Mouse (Mus musculus): ENCODE data around the gene Crygs. TPM values are rescaled to one million over a fixed set of nuclear protein-coding genes. Genes with fewer than 3 reads are reported as not detected.

Gene Crygs
- polyA plus RNA-seq (2012; ENCODE audit: insufficient read depth, insufficient read length, missing spikeins) = not detected in 2 replicates

DNA sequence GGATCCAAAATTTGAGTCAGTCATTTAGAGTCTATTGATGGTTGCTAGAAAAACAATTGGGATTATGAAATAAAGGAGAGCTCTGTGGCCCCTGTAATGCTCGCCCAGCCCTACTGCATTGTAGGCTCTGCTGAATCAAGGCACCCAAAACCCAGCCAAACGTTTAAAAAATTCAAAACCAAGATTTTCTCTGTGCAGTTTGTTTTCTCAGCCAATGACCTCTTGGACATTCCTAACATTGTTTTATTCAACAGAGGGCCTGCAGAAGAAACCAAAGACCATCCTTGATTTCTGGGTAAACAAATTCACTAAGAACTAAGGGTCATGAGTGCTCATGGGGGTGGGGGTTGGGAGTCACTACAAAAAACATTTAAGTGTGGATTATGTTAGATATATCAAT, at the start of gene Crygs:
TSS of gene Crygs (minus strand) at position 101 of the 400 bp plus-strand sequence.
- no peak within 1 kb of the TSS for H3K27ac ChIP-seq (replicated peaks; ENCODE audit: low read depth, low read length)
- no peaks in the 10 kb centered on the region for H3K4me1 ChIP-seq (ENCODE audit: control insufficient read depth, insufficient read depth, insufficient read length, low read length)
- no peak within 1 kb of the TSS for H3K4me3 ChIP-seq (ENCODE audit: insufficient read depth, low read depth, low read length)

GRCm38 (mm10) chr16:22857431-22858113, 46.2 kb upstream of the Crygs start, which contains the start of the genes Tbccd1 and Dnajb11:
Tbccd1 (minus strand) TSS chr16:22857669.
Dnajb11 (plus strand) TSS chr16:22857845.
- no peaks in the 10 kb centered on the region for H3K4me1 ChIP-seq (ENCODE audit: control insufficient read depth, insufficient read depth, insufficient read length, low read length)
- H3K27ac ChIP-seq (replicated peaks; ENCODE audit: low read depth, low read length) = 0 out of 2 replicates have a peak within 1 kb of the TSS, but pooled peaks have one; percentile 36
- peak within 1 kb of the TSS; percentile 83 for H3K4me3 ChIP-seq (ENCODE audit: insufficient read depth, low read depth, low read length)

- H3K4me1 ChIP-seq (ENCODE audit: control insufficient read depth, insufficient read depth, insufficient read length, low read length) = no peaks in the 10 kb centered on the region
- H3K4me3 ChIP-seq (ENCODE audit: insufficient read depth, low read depth, low read length) = peak overlapping the region; percentile 65
- H3K27ac ChIP-seq (replicated peaks; ENCODE audit: low read depth, low read length) = no peak overlapping the region
Observed at GRCm38 (mm10) chr16:22856773-22857172, 45.4 kb upstream of the Crygs start.

DNA sequence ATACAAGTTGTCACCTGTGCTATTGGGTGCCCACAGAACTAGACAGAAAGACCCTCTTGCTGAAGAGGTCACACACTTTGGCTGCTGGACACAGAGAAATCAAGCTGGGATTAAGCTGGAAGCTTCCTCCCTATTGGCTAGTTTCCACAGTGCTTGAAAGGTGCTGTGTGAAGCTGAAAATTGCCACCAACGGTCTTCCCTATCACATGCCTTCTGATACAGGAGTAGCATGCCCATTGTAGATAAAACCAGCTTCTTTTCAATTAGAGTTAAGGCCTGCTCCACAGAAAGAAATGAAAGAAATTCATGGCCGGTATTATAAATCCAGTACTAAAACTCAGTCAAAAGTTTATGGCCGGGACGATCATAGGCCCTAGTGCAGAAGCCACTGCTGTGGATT, 41.3 kb upstream of the Crygs start:
- Histone ChIP-seq H3K4me3 (ENCODE audit: insufficient read depth, low read depth, low read length) (no peak overlapping the region), H3K4me1 (ENCODE audit: control insufficient read depth, insufficient read depth, insufficient read length, low read length) (no peaks in the 10 kb centered on the region), H3K27ac (replicated peaks; ENCODE audit: low read depth, low read length) (no peak overlapping the region)

- Histone ChIP-seq H3K27ac (replicated peaks; ENCODE audit: low read depth, low read length) (no peak overlapping the region), H3K4me1 (ENCODE audit: control insufficient read depth, insufficient read depth, insufficient read length, low read length) (peaks cover 3% of the 10 kb centered on the region; the same call in 1 of the 2 replicates), H3K4me3 (ENCODE audit: insufficient read depth, low read depth, low read length) (no peak overlapping the region)
Observed at GRCm38 (mm10) chr16:22848331-22848730, 37.0 kb upstream of the Crygs start.

- Histone ChIP-seq H3K4me1 (ENCODE audit: control insufficient read depth, insufficient read depth, insufficient read length, low read length) (peaks cover 3% of the 10 kb centered on the region; the same call in 1 of the 2 replicates), H3K27ac (replicated peaks; ENCODE audit: low read depth, low read length) (no peak overlapping the region), H3K4me3 (ENCODE audit: insufficient read depth, low read depth, low read length) (no peak overlapping the region)
Observed at GRCm38 (mm10) chr16:22847686-22848085, 36.3 kb upstream of the Crygs start.

GRCm38 (mm10) chr16:22845481-22845880, 34.1 kb upstream of the Crygs start:
- H3K4me1 ChIP-seq (ENCODE audit: control insufficient read depth, insufficient read depth, insufficient read length, low read length) = peaks cover 3% of the 10 kb centered on the region; the same call in 1 of the 2 replicates
- no peak overlapping the region for H3K27ac ChIP-seq (replicated peaks; ENCODE audit: low read depth, low read length)
- no peak overlapping the region for H3K4me3 ChIP-seq (ENCODE audit: insufficient read depth, low read depth, low read length)

- H3K4me3 ChIP-seq (ENCODE audit: insufficient read depth, low read depth, low read length) = peak overlapping the region; percentile 53
- H3K4me1 ChIP-seq (ENCODE audit: control insufficient read depth, insufficient read depth, insufficient read length, low read length) = peaks cover 3% of the 10 kb centered on the region; the same call in 1 of the 2 replicates
- H3K27ac ChIP-seq (replicated peaks; ENCODE audit: low read depth, low read length) = no peak overlapping the region
Observed at GRCm38 (mm10) chr16:22844834-22845233, 33.5 kb upstream of the Crygs start.

DNA sequence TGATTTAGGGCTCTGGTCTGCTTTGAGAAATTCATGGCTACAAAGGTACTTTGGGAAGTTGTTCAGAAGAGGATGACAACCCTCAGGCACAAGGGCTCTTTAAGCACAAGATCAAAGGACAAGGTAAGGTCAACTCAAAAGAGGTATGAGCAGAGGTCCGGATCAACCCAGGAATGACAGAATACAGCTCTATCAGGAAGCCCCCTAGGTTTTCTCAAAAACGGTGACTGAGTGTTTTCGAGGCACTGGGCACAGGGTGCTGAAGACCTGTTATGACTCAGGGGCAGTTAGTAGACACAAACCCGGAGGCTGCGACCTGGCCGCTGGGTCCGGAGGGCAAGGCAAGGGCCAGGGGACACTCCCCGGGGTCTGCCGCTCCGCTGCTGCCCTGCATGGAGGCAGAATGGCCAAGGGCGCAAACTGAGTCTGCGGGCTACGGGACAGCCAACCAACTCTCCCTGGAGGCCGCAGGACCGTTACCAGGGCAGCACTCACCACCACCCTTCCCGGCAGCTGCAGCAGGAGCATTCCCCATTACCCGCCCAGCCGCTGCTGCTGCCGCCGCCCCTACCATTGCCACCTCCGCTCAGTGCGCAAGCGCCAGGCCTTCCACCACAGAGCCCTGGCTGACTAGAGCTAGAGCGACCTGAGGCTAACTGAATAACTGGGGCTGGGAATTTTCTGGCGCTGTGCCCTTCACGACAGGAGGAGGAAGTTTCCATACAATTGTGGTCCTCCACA, 32.9 kb upstream of the Crygs start:
- peaks cover 3% of the 10 kb centered on the region; the same call in 1 of the 2 replicates for H3K4me1 ChIP-seq (ENCODE audit: control insufficient read depth, insufficient read depth, insufficient read length, low read length)
- H3K27ac ChIP-seq (replicated peaks; ENCODE audit: low read depth, low read length) = no peak overlapping the region
- H3K4me3 ChIP-seq (ENCODE audit: insufficient read depth, low read depth, low read length) = peak overlapping the region; percentile 53

DNA sequence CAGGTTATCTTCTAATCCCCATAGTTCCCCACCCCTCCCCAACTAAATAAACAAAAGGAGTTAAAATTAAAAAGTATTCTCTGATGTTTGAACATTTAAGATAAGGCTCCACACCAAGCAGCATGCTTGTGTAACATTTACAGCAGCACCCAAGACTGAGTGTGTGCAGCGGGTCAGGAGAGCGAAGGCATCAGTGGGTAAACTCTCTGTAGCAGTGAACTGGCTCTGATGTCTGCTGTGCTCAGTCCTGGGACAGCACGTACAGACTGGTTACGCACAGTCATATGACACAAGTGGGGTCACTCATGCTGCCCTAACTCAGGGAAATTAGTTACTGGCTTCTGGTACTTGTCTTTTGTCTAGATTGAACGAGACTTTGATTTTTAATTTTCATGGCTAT, 31.5 kb upstream of the Crygs start:
- H3K27ac ChIP-seq (replicated peaks; ENCODE audit: low read depth, low read length) = no peak overlapping the region
- H3K4me3 ChIP-seq (ENCODE audit: insufficient read depth, low read depth, low read length) = no peak overlapping the region
- H3K4me1 ChIP-seq (ENCODE audit: control insufficient read depth, insufficient read depth, insufficient read length, low read length) = peaks cover 3% of the 10 kb centered on the region; the same call in 1 of the 2 replicates

DNA sequence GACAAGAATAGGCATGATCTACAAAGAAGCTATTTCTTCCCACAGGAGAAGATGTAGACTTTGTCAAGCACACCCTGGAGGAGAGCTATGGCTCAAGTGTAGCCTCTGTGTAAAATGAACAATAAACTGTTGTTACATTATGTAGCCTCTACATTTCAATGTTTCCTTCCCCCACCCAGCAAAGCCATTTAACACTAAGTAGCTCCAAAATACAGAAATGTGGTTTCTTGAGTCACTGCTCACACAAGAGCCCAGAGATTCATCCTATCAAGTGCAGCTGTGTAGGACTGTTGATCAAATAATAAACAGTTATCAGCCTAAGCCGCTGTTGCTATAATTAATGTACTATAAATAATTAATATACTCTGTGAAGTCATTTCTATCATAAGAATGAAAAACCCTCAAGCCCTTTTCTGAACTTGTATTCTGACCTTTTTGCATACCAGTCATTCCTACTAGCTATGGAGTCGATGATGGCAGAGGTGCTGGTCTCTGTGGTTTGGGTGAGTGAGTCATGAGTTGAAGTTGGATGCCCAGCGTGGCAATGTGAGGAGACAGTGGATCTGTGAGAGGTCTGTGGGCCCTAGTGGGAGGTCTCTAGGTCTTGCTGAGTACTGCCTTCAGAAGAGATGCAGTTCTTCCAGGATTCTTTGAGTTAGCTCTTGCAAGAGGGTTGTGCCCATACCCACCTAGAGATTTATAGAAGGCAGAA, 27.9 kb upstream of the Crygs start:
- Histone ChIP-seq H3K4me1 (ENCODE audit: control insufficient read depth, insufficient read depth, insufficient read length, low read length) (no peaks in the 10 kb centered on the region), H3K4me3 (ENCODE audit: insufficient read depth, low read depth, low read length) (no peak overlapping the region), H3K27ac (replicated peaks; ENCODE audit: low read depth, low read length) (no peak overlapping the region)

- Histone ChIP-seq H3K4me3 (ENCODE audit: insufficient read depth, low read depth, low read length) (no peak overlapping the region), H3K27ac (replicated peaks; ENCODE audit: low read depth, low read length) (no peak overlapping the region), H3K4me1 (ENCODE audit: control insufficient read depth, insufficient read depth, insufficient read length, low read length) (no peaks in the 10 kb centered on the region)
Observed at GRCm38 (mm10) chr16:22832932-22833525, 21.7 kb upstream of the Crygs start.

GRCm38 (mm10) chr16:22820731-22821130, 9.4 kb upstream of the Crygs start:
- no peak overlapping the region for H3K27ac ChIP-seq (replicated peaks; ENCODE audit: low read depth, low read length)
- no peak overlapping the region for H3K4me3 ChIP-seq (ENCODE audit: insufficient read depth, low read depth, low read length)
- H3K4me1 ChIP-seq (ENCODE audit: control insufficient read depth, insufficient read depth, insufficient read length, low read length) = no peaks in the 10 kb centered on the region

DNA sequence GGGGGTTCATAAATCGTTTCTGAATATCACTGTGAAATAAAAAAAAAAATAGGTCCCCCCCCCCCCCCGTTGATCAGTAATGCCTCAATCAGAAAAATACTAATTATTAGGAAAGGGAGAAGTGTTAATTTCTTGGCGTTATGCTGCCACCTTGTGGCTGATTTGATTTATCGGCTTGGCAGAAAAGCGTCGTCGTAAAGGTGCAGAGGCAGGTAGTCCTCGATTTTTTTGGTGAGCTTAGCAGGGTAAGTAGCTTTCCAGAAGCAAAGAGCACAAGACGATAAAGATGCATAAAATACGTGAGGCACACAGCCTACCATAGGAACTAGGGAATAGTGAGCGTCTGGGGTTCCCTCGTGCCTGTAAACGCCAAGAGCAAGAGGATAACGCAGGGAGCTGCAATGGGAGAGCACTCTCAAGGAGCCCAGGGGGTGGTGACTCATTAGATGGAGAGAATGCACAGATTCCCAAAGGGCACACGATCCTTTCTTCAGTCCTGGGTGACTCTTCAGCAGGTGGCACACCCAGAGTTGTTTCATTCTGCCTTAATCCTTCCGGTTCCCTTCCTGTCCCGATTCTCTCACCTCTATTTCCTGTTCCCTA, 3.8 kb downstream of the Crygs start:
- no peaks in the 10 kb centered on the region for H3K4me1 ChIP-seq (ENCODE audit: control insufficient read depth, insufficient read depth, insufficient read length, low read length)
- no peak overlapping the region for H3K27ac ChIP-seq (replicated peaks; ENCODE audit: low read depth, low read length)
- no peak overlapping the region for H3K4me3 ChIP-seq (ENCODE audit: insufficient read depth, low read depth, low read length)
